Mouse (Mus musculus) forebrain, embryonic 13.5 days (tissue): Measurements from ENCODE around the gene Wnt9b. TPM values are rescaled to one million over a fixed set of nuclear protein-coding genes. Genes with fewer than 3 reads are reported as not detected.
"Not testable (repeated sequence)": the region's sequence is repeated elsewhere in the genome, so short reads cannot be mapped to it uniquely, and the experiment has no call there.

Experiments
- ATAC-seq: fragments of 200-750 bp; cut with Nextera tagmentation; 2 replicates; pipeline ENCODE4 v1.8.0; 2017
- H3K27ac ChIP-seq: fragments of 300-500 bp; sonication (generic); 2 replicates; pipeline ENCODE4 v1.5.1; 2015; ENCODE audit warnings: inconsistent platforms, mild to moderate bottlenecking, moderate library complexity
- H3K27me3 ChIP-seq: fragments of 300-500 bp; sonication (generic); 2 replicates; pipeline ENCODE4 v1.6.1; 2015; ENCODE audit warnings: mild to moderate bottlenecking, inconsistent platforms
- H3K36me3 ChIP-seq: fragments of 300-500 bp; sonication (generic); 2 replicates; pipeline ENCODE4 v1.6.1; 2015; ENCODE audit warnings: mild to moderate bottlenecking, inconsistent platforms; ENCODE audit not compliant: poor library complexity, severe bottlenecking
- H3K4me1 ChIP-seq: fragments of 300-500 bp; sonication (generic); 2 replicates; pipeline ENCODE4 v1.6.1; 2015; ENCODE audit warnings: inconsistent platforms
- H3K4me2 ChIP-seq: fragments of 300-500 bp; sonication (generic); 2 replicates; pipeline ENCODE4 v1.6.1; 2015; ENCODE audit warnings: inconsistent platforms, mild to moderate bottlenecking, moderate library complexity
- H3K4me3 ChIP-seq: fragments of 300-500 bp; sonication (generic); 2 replicates; pipeline ENCODE4 v1.5.1; 2015; ENCODE audit warnings: mild to moderate bottlenecking, inconsistent platforms
- H3K9ac ChIP-seq: fragments of 300-500 bp; sonication (generic); 2 replicates; pipeline ENCODE4 v1.6.1; 2015; ENCODE audit warnings: mild to moderate bottlenecking, inconsistent platforms
- H3K9me3 ChIP-seq: fragments of 300-500 bp; sonication (generic); replicated peaks from 2 replicates; pipeline ENCODE4 v1.6.1; 2016; ENCODE audit warnings: inconsistent platforms
- WGBS: fragments of 180-500 bp; shearing (Covaris S2); methylation state at CpG from one replicate; pipeline ENCODE4 v1.1.7; 2015; 5-methylcytosine and 5-hydroxymethylcytosine counted together
- polyA plus RNA-seq: library from polyadenylated mRNA; unstranded; fragments of >200 nt; fragmentation: Nextera tagmentation; extraction: Ambion mirVana; gene quantifications from 2 replicates; pipeline ENCODE4 v1.2.1, GENCODE M21; 2015

Wnt9b gene
- polyA plus RNA-seq, 1 experiment from 2014 or later = 0.14 TPM

DNA sequence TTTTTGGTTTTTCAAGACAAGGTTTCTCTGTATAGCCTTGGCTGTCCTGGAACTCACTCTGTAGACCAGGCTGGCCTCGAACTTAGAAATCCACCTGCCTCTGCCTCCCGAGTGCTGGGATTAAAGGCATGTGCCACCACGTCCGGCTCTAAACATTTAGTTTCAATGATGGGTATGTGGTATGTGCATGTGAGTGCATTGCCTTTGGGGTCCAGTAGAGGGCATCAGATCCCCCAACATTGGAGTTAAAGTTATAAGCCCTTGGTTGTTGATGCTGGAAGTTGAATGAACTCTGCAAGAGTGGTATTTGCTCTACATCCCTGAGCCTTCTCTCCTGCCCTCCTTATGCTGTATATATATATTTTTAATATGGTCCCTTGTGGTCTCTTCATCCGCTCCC, 11.3 kb upstream of the Wnt9b start:
- not testable (repeated sequence) for H3K9me3 ChIP-seq, H3K4me2 ChIP-seq, H3K36me3 ChIP-seq, H3K9ac ChIP-seq, H3K27ac ChIP-seq, H3K4me3 ChIP-seq, ATAC-seq
- Histone ChIP-seq H3K4me1 (peaks cover 14% of the 10 kb centered on the region), H3K27me3 (peaks cover 59% of the 10 kb centered on the region)
- 91% methylated on average over 5 of the region's 5 CpGs for WGBS

DNA sequence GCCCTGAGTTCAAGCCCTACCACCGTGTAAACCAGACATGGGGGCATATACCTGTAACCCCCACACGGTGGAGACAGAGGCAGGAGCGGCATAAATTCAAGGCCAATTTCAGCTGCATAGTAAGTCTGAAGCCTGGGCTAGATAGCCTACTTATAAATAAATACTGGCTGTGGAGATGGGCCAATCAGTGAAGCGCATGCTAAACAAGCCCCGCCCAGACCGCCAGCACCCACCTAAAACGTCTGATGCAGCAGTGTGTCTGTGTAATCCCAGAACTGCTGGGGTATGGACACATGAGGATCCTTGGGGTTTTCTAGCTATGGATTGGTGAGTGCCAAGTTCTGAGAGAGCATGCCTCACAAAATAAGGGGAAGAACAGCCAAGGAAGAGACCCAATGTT, 10.5 kb upstream of the Wnt9b start:
- H3K4me2 ChIP-seq = no peak overlapping the region
- no peak overlapping the region for H3K4me3 ChIP-seq
- no peaks in the 10 kb centered on the region for H3K36me3 ChIP-seq
- H3K27me3 ChIP-seq = peaks cover 59% of the 10 kb centered on the region
- ATAC-seq = no peak
- H3K9ac ChIP-seq = no peak overlapping the region
- WGBS = 51% methylated on average over 7 of the region's 7 CpGs
- no peaks in the 10 kb centered on the region for H3K9me3 ChIP-seq
- H3K4me1 ChIP-seq = peaks cover 6% of the 10 kb centered on the region
- no peak overlapping the region for H3K27ac ChIP-seq

DNA sequence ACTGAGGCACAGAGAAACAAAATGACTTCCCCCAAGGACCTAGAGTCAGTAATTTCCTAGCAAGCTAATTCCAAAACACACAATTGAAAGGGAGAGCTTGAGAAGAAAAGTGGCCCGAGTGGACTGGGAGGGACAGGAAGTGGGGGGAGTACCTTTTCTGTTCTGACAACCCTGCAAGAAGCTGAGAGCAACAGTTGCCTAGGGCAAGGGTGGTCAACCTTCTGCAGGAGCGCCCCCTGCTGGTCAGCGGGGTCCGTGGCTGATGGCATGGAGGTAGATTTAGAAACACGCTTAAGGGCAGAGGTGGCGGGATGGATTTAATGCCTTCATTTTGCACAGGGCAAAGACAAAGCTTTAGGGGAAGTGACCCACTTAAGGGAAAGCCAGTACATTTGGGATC, 9.1 kb upstream of the Wnt9b start:
- 3% methylated on average over 6 of the region's 6 CpGs for WGBS
- Histone ChIP-seq H3K27ac (no peak overlapping the region), H3K4me1 (no peaks in the 10 kb centered on the region), H3K4me3 (no peak overlapping the region), H3K27me3 (peaks cover 57% of the 10 kb centered on the region), H3K9me3 (no peaks in the 10 kb centered on the region), H3K9ac (no peak overlapping the region), H3K36me3 (no peaks in the 10 kb centered on the region), H3K4me2 (no peak overlapping the region)
- ATAC-seq = no peak

DNA sequence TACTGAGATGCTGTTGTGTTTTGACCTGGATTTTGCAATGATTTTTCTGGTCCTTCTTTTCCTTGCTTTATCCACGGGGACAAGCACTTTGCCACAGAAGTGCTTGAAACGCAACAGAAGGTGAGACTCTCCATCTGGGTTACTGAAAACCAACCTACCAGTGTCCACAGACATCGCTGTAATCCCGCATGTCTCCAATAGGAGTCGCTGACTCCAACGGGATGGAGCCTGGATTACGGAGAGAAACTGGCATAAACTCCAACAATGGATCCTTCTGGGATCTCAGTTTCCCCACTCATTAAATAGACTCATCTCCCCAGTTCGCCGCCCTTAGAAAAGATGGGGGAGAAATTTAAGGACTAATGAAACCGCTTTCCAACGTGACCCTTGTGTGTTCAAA, 8.4 kb upstream of the Wnt9b start:
- no peak for ATAC-seq
- Histone ChIP-seq H3K4me2 (no peak overlapping the region), H3K27me3 (peaks cover 57% of the 10 kb centered on the region), H3K9ac (no peak overlapping the region), H3K4me3 (no peak overlapping the region), H3K4me1 (no peaks in the 10 kb centered on the region), H3K9me3 (no peaks in the 10 kb centered on the region), H3K27ac (no peak overlapping the region), H3K36me3 (no peaks in the 10 kb centered on the region)
- 48% methylated on average over 11 of the region's 11 CpGs for WGBS

DNA sequence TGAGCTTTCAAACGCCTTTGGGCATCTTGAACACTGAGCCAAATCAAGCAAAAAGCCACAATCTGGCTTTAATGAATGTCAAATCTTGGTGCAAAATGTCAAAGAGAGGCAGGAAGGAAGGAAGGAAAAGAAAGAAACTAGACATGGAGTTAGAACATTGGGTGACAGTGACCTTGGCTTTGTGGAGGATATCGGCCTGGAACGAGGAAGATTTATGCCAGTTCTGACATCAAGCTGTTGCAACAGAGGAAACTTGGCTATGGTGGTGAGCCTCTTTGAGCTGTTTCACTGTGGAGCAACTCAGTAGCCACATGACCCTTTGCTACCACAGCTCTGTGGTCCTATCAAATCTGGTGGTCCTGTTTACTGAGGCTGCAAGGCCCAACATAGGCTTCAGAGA, 991 bp upstream of the Wnt9b start:
- 67% methylated on average over 3 of the region's 3 CpGs for WGBS

DNA sequence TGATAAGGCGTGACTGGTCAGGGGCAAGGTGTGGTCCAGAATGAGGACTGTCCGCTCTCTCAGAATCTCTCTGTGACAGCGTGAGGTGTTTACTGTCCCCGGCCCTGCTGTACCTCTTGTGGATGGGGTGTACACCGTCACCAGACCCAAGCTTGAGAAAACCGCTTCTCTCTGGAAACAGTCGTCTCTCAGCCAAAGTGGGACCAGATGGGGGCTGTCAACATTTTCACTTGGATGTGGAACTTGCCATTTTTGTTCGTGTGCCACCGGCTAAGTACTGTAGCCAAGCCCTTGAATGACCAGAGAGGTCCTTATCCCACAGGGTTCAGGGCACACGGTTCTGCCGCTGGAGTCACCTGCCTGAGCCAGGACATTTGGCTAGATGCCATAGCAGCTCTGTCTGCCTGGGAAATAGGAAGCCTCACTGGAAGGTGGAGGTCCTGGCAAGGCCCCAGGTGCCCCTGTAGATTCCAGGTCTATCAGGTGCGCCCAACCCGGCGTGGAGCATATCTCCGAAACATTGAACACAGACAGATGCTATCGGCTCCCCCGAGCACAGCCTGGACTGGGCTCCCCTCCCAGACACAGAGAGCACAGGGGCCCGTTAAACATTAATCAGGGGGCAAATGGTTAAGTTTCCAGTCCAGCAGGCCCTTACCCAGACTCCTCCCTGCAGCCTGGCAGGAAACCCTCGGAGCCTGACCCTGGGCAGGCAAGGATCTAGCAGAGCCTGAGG, 14.4 kb downstream of the Wnt9b start:
- 76% methylated on average over 19 of the region's 19 CpGs for WGBS
- Histone ChIP-seq H3K9me3 (no peaks in the 10 kb centered on the region), H3K27me3 (peaks cover 12% of the 10 kb centered on the region; the same call in 1 of the 2 replicates), H3K4me2 (no peak overlapping the region), H3K27ac (no peak overlapping the region), H3K4me1 (no peaks in the 10 kb centered on the region), H3K9ac (no peak overlapping the region), H3K36me3 (no peaks in the 10 kb centered on the region), H3K4me3 (no peak overlapping the region)
- no peak for ATAC-seq

More for the DNA sequence above, 991 bp upstream of the Wnt9b start:
- H3K4me3 ChIP-seq = no peak overlapping the region
- H3K27ac ChIP-seq = no peak overlapping the region
- H3K36me3 ChIP-seq = no peaks in the 10 kb centered on the region
- H3K4me1 ChIP-seq = peaks cover 13% of the 10 kb centered on the region
- H3K27me3 ChIP-seq = peaks cover 87% of the 10 kb centered on the region
- H3K9ac ChIP-seq = no peak overlapping the region
- ATAC-seq = no peak
- H3K4me2 ChIP-seq = no peak overlapping the region
- no peaks in the 10 kb centered on the region for H3K9me3 ChIP-seq

DNA sequence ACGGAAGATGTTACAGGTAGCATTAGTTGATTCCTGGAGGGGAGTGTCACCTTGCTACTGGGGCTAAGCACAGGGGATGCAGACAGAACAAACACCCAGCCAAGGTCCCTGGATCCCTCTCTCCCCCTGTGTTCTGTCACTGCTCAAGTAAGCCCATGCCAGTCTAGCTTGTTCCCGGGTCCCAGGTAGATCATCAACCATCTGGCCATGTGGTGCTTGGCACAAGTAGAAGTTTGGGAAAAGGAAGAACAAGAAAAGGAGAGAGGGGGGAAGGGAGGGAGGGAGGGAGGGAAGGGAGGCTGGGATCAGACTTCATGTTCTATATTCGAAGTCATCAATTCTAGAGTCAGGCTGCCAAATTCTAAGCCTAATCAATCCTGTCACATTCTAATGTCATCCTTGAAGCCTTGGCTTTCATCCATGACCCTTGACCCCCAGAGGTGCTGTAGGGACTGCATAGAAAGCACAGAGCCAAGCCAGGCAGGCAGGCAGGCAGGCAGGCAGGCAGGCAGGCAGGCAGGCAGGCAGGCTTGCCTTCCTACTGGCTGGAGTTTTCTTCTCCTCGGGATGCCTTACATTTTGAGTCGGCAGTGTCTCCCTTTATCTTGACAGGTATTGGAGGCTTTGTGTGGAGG, 15.1 kb downstream of the Wnt9b start:
- WGBS = 73% methylated on average over 5 of the region's 5 CpGs
- Histone ChIP-seq H3K4me3 (no peak overlapping the region), H3K9me3 (no peaks in the 10 kb centered on the region), H3K4me2 (no peak overlapping the region), H3K9ac (no peak overlapping the region), H3K4me1 (no peaks in the 10 kb centered on the region), H3K36me3 (no peaks in the 10 kb centered on the region), H3K27ac (no peak overlapping the region), H3K27me3 (peaks cover 7% of the 10 kb centered on the region; the same call in 1 of the 2 replicates)
- ATAC-seq = no peak

DNA sequence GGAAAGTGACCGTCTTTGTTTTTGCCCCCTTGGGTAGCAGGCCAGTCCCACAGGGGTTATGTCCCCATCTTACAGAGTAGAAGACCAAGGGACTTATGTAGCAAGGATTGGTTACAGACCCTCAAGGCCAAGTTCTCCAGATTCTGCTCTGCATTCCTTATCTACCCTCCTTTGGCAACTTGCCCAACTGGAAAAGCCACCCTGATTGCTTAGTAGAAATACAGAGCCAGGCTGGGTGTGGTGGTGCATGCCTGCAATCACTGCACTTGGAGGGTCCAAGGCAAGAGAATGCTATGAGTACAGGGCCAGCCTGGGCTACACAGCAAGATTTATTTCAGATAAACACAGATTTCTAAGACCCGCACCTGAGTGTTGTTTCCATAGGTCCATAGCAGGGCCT, 15.7 kb downstream of the Wnt9b start:
- Histone ChIP-seq H3K27me3 (peaks cover 5% of the 10 kb centered on the region; the same call in 1 of the 2 replicates), H3K9me3 (no peaks in the 10 kb centered on the region), H3K27ac (no peak overlapping the region), H3K4me3 (no peak overlapping the region), H3K4me2 (no peak overlapping the region), H3K4me1 (no peaks in the 10 kb centered on the region), H3K9ac (no peak overlapping the region), H3K36me3 (no peaks in the 10 kb centered on the region)
- no peak for ATAC-seq
- WGBS = 93% methylated on average over 2 of the region's 2 CpGs

DNA sequence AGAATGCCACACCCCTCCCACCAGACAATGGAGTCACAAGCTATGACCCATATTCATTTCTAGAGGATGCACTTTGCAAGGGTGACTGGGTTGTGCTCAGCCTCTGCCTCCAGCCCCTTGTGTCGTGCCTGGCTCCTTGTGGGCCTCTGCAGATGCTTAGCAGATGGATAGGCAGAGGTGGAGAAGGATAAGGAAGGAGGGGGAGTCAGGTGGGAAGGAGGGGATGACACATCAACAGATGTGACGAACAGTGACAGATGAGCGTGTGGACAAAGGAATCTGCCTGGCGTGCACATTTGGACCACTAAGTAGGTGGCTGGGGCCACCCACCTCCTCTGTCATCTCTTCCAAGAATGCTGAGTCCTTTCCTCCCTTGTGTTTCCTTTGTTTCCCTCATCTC, 16.6 kb downstream of the Wnt9b start:
- WGBS = 70% methylated on average over 4 of the region's 4 CpGs

DNA sequence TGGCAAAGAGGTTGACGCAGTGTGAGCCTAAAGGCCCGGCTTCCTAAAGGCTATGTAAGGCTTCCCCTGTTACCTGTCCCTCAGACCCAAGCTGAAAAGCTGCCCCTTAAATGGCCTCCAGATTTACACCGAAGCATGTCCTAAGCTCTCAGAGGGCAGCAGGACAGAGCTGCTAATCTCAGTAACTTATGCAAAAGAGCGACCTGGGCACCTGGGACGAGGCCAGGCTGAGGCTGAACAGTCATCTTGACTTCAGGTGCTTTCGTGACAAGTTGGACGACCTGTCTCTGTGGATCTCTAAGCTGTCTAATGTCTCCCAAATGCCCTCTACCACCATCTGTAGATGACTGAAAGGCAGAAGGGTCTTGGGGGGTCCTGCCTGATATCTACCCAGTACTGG, 17.3 kb downstream of the Wnt9b start:
- Histone ChIP-seq H3K36me3 (no peaks in the 10 kb centered on the region), H3K27ac (no peak overlapping the region), H3K4me3 (no peak overlapping the region), H3K27me3 (peaks cover 5% of the 10 kb centered on the region; the same call in 1 of the 2 replicates), H3K4me2 (no peak overlapping the region), H3K4me1 (no peaks in the 10 kb centered on the region), H3K9me3 (no peaks in the 10 kb centered on the region), H3K9ac (no peak overlapping the region)
- 78% methylated on average over 7 of the region's 7 CpGs for WGBS
- no peak for ATAC-seq

More for the DNA sequence above, 16.6 kb downstream of the Wnt9b start:
- H3K4me3 ChIP-seq = no peak overlapping the region
- no peaks in the 10 kb centered on the region for H3K9me3 ChIP-seq
- H3K4me2 ChIP-seq = no peak overlapping the region
- H3K4me1 ChIP-seq = no peaks in the 10 kb centered on the region
- no peak overlapping the region for H3K27ac ChIP-seq
- H3K9ac ChIP-seq = no peak overlapping the region
- H3K27me3 ChIP-seq = peaks cover 5% of the 10 kb centered on the region; the same call in 1 of the 2 replicates
- H3K36me3 ChIP-seq = no peaks in the 10 kb centered on the region
- no peak for ATAC-seq

DNA sequence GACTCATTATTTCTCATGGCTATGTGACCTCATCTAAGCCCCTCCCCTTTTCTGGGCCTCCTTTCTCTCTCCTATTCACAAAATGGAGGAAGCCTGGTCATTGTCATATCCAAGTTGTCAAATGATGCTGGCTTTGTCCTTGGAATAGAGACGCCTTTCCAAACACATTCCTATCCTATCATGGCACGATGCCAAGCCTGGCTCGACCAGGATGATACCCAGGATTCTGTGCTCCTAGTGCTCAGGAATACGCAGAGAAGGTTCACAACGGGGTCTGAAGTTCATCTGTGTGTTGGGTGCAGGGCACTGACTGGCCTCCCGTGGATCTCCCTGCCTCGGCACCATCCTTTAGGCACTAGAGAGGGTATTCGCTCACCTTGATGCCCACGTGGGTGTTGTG, 18.0 kb downstream of the Wnt9b start:
- 79% methylated on average over 9 of the region's 9 CpGs for WGBS

DNA sequence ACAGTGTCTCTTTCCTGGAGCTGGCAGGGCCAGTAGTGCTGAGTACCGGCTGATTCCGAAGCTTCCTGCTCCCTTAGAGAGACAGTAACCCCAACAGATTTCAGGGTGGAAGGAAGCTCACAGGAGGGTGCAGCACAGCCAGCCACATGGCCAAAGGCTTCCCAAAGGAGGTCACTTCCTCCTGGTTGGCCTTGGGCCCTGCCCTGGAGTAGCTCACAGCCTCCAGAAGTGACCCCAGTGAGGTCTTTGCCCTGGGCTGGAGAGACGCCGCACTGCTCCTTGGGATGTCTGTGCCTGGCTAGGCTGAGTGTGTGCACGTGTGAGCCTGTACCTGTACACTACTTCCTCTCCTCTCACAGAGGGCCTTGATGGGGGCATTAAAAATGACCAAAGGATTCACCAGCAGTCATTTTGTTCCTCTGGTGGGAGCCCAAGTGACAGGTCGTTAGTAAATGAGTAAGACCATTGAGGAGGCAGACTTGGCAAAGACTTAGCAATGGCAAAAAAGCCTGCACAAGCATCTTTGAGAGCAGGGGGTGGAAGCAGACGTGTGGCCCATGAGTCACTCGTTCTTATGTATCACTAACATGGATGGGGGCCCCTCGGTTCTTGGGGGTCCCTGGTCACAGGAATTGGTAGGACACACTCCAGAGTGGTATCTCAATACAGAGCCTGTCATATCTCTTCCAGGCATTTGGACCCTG, 20.2 kb downstream of the Wnt9b start:
- no peaks in the 10 kb centered on the region for H3K4me1 ChIP-seq
- no peak overlapping the region for H3K9ac ChIP-seq
- no peak overlapping the region for H3K27ac ChIP-seq
- H3K9me3 ChIP-seq = peaks cover 3% of the 10 kb centered on the region; the same call in 1 of the 2 replicates
- no peaks in the 10 kb centered on the region for H3K36me3 ChIP-seq
- no peak overlapping the region for H3K4me2 ChIP-seq
- no peak overlapping the region for H3K4me3 ChIP-seq
- peaks cover 5% of the 10 kb centered on the region; the same call in 1 of the 2 replicates for H3K27me3 ChIP-seq
- no peak for ATAC-seq
- 75% methylated on average over 9 of the region's 9 CpGs for WGBS

More for the DNA sequence above, 18.0 kb downstream of the Wnt9b start:
- no peak for ATAC-seq
- no peaks in the 10 kb centered on the region for H3K4me1 ChIP-seq
- no peak overlapping the region for H3K27ac ChIP-seq
- no peaks in the 10 kb centered on the region for H3K36me3 ChIP-seq
- H3K4me3 ChIP-seq = no peak overlapping the region
- no peak overlapping the region for H3K9ac ChIP-seq
- peaks cover 5% of the 10 kb centered on the region; the same call in 1 of the 2 replicates for H3K27me3 ChIP-seq
- no peak overlapping the region for H3K4me2 ChIP-seq
- no peaks in the 10 kb centered on the region for H3K9me3 ChIP-seq
